In the genomic region with DNA sequence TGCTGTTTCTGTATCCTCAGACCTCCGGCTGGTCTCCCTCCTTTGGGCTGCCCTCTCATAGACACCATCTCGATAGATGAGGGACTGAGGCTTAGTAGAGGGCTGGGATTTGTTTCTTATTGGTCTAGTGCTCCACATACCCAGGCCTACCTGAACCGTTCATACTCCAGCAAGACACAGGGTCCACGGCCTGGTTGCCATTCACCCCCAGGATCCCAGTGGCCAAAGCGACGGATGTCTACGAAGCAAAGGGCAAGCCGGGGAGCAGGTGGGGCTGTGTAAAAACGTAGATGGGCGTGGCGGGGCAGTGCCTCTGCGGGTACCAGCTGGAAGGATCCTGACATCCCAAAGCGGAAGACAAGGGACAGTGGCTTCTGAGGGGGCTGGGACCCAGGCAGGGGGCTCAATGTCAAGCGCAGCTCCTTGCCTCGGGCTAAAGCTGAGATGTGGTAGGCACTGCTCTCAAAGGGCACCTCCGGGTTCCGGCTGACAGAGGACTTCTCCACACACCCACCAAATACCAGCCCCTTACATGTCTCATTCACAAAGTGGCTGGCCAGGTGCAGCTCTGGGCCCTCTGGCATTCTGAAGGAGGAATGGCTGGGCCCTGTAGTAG, we compare ENCODE assay signal across 10 mouse cellular contexts. TPM values are rescaled to one million over a fixed set of nuclear protein-coding genes. Genes with fewer than 3 reads are reported as not detected.
DNase-seq lines count a peak whose midpoint lies in the region; ATAC-seq and TF ChIP-seq lines count a peak whose summit lies in the region.
"Had no signal": no experiment of that assay in that cellular context is flagged by ENCODE, and none has a peak within 500 bp of the region (broad histone marks: within the 10 kb centered on the region; RNA-seq: fewer than 3 reads in every experiment).

No protein-coding gene starts in this region.

- DNase-seq in gastrocnemius, adult 2 months: peak; percentile 17
- no peak for DNase-seq in gastrocnemius, postnatal 25 days
- no peak for DNase-seq in limb, embryonic 10.5 days (ENCODE audit: low spot score)
- DNase-seq in liver, postnatal 0 days: no peak
- DNase-seq in layer of hippocampus, postnatal 25 days (ENCODE audit: extremely low spot score in 1 of 2, low spot score in 1 of 2): no peak
- DNase-seq: gastrocnemius, postnatal 10 days; kidney, adult 11 months had no signal

- intact Hi-C loops in gastrocnemius, adult 2 months (cut with DNase I): no loop called here

- peak overlapping the region; percentile 78; the same call in 1 of the 2 replicates for H3K4me3 ChIP-seq in gastrocnemius, adult 2 months
- peak overlapping the region; percentile 51; the same call in 1 of the 2 replicates for H3K4me3 ChIP-seq in limb, embryonic 12.5 days (replicated peaks)
- no peak overlapping the region for H3K4me3 ChIP-seq in limb, embryonic 10.5 days
- H3K4me3 ChIP-seq in cortical plate, adult 2 months (ENCODE audit: insufficient read depth, low read length): peak overlapping the region; percentile 80; the same call in 1 of the 2 replicates
- H3K4me3 ChIP-seq in liver, postnatal 0 days (ENCODE audit: low read depth, low read length): no peak overlapping the region

- H3K4me2 ChIP-seq in limb, embryonic 12.5 days: peak overlapping the region; percentile 66; the same call in 1 of the 2 replicates
- peak overlapping the region; percentile 85; the same call in 1 of the 2 replicates for H3K4me2 ChIP-seq in liver, postnatal 0 days (ENCODE audit: low read depth, low read length)

- no peak overlapping the region for H3K27ac ChIP-seq in gastrocnemius, adult 2 months
- no peak overlapping the region for H3K27ac ChIP-seq in limb, embryonic 12.5 days
- H3K27ac ChIP-seq in limb, embryonic 10.5 days: no peak overlapping the region
- no peak overlapping the region for H3K27ac ChIP-seq in cortical plate, adult 2 months (ENCODE audit: insufficient read depth, low read length)
- H3K27ac ChIP-seq in liver, postnatal 0 days (ENCODE audit: low read depth): no peak overlapping the region

- TF ChIP-seq POLR2A in cortical plate, adult 2 months (IDR thresholded peaks at IDR 0.05; ENCODE audit: extremely low read depth, insufficient read depth, low read length): no peak

- no peaks in the 10 kb centered on the region for H3K27me3 ChIP-seq in limb, embryonic 12.5 days
- H3K27me3 ChIP-seq in limb, embryonic 10.5 days (ENCODE audit: low read depth, poor library complexity, severe bottlenecking): no peaks in the 10 kb centered on the region
- H3K27me3 ChIP-seq in liver, postnatal 0 days (ENCODE audit: insufficient read depth, low read length): no peaks in the 10 kb centered on the region

- ATAC-seq in limb, embryonic 12.5 days (ENCODE audit: insufficient number of reproducible peaks, insufficient read depth, low FRiP score, low TSS enrichment, low read depth): no peak
- ATAC-seq in liver, postnatal 0 days: no peak
- no peak for ATAC-seq in megakaryocyte-erythroid progenitor cell, adult 5-6 weeks (replicated peaks; ENCODE audit: low FRiP score, low TSS enrichment, poor library complexity, severe bottlenecking)

- 86% methylated on average over 17 of the region's 17 CpGs for WGBS in limb, embryonic 12.5 days
- 90% methylated on average over 17 of the region's 17 CpGs for WGBS in limb, embryonic 10.5 days
- 83% methylated on average over 17 of the region's 17 CpGs for WGBS in liver, postnatal 0 days (ENCODE audit: insufficient replicate concordance)

- no peak for TF ChIP-seq CTCF in gastrocnemius, adult 2 months (IDR thresholded peaks at IDR 0.05)
- no peak for TF ChIP-seq CTCF in cortical plate, adult 2 months (IDR thresholded peaks at IDR 0.05; ENCODE audit: extremely low read depth, insufficient read depth, low read length)
- TF ChIP-seq CTCF in liver, postnatal 0 days (IDR thresholded peaks at IDR 0.05; ENCODE audit: low read depth): no peak

- no peak for TF ChIP-seq EP300 in liver, postnatal 0 days (IDR thresholded peaks at IDR 0.05; ENCODE audit: low read depth)

- H3K4me1 ChIP-seq in limb, embryonic 12.5 days (replicated peaks): peaks cover 18% of the 10 kb centered on the region
- H3K4me1 ChIP-seq in limb, embryonic 10.5 days: peaks cover 19% of the 10 kb centered on the region
- peaks cover 5% of the 10 kb centered on the region for H3K4me1 ChIP-seq in cortical plate, adult 2 months (ENCODE audit: control insufficient read depth, insufficient read depth, low read length)
- H3K4me1 ChIP-seq in liver, postnatal 0 days (ENCODE audit: insufficient read depth): peaks cover 10% of the 10 kb centered on the region

- peaks cover 34% of the 10 kb centered on the region for H3K36me3 ChIP-seq in limb, embryonic 12.5 days
- H3K36me3 ChIP-seq in limb, embryonic 10.5 days: peaks cover 26% of the 10 kb centered on the region
- H3K36me3 ChIP-seq in liver, postnatal 0 days (replicated peaks; ENCODE audit: insufficient read depth, low read length): peaks cover 3% of the 10 kb centered on the region; the same call in 1 of the 2 replicates

- no peaks in the 10 kb centered on the region for H3K9me3 ChIP-seq in limb, embryonic 12.5 days
- H3K9me3 ChIP-seq in limb, embryonic 10.5 days (replicated peaks): no peaks in the 10 kb centered on the region
- H3K9me3 ChIP-seq in liver, postnatal 0 days (ENCODE audit: low read length): no peaks in the 10 kb centered on the region

- no peak overlapping the region; the same call in 1 of the 2 replicates for H3K9ac ChIP-seq in limb, embryonic 12.5 days (replicated peaks)
- peak overlapping the region; percentile 67; the same call in 1 of the 2 replicates for H3K9ac ChIP-seq in liver, postnatal 0 days (replicated peaks)

RNA-seq across cellular contexts. Expression of gene Neil1, which starts 1.5 kb away (rescaled TPM):
- 1 to 10 TPM; 4.8 to 7.3 TPM for total RNA-seq in gastrocnemius, adult 2 months (2021)
- total RNA-seq in gastrocnemius, postnatal 25 days (2021): 1 to 10 TPM; 5.1 to 5.8 TPM
- polyA plus RNA-seq in limb, embryonic 12.5 days (2016; fragmentation: Nextera tagmentation; extraction: Ambion mirVana): 7.8 and 8.1 TPM in 2 replicates
- polyA plus RNA-seq in limb, embryonic 10.5 days (2016; fragmentation: Nextera tagmentation; extraction: Ambion mirVana): 6.1 and 6.9 TPM in 2 replicates
- polyA plus RNA-seq in cortical plate, adult 2 months (2012; rRNA removed): 15.3 and 16.7 TPM in 2 replicates
- polyA plus RNA-seq in liver, postnatal 0 days (2015; fragmentation: Nextera tagmentation; extraction: Ambion mirVana): 2.5 and 2.9 TPM in 2 replicates
- 1 to 10 TPM; 8.8 to 9.3 TPM for total RNA-seq in layer of hippocampus, postnatal 25 days (2021)
- total RNA-seq in megakaryocyte-erythroid progenitor cell, adult 5-6 weeks (2014; fragmentation: Nextera tagmentation): 12.2 and 12.5 TPM in 2 replicates
- total RNA-seq in megakaryocyte-erythroid progenitor cell, adult 5-6 weeks (2017): 2.8 and 3.5 TPM in 2 replicates

RNA-seq across cellular contexts. Expression of gene Commd4, which starts 11.6 kb away (rescaled TPM):
- 10 to 100 TPM; 26.3 to 27.1 TPM for total RNA-seq in gastrocnemius, adult 2 months (2021)
- 10 to 100 TPM; 19.3 to 25.9 TPM for total RNA-seq in gastrocnemius, postnatal 25 days (2021)
- 77.9 and 91.6 TPM in 2 replicates for polyA plus RNA-seq in limb, embryonic 12.5 days (2016; fragmentation: Nextera tagmentation; extraction: Ambion mirVana)
- 106 and 107 TPM in 2 replicates for polyA plus RNA-seq in limb, embryonic 10.5 days (2016; fragmentation: Nextera tagmentation; extraction: Ambion mirVana)
- 184 and 186 TPM in 2 replicates for polyA plus RNA-seq in cortical plate, adult 2 months (2012; rRNA removed)
- 45.4 and 48.2 TPM in 2 replicates for polyA plus RNA-seq in liver, postnatal 0 days (2015; fragmentation: Nextera tagmentation; extraction: Ambion mirVana)
- 10 to 100 TPM; 87.2 to 89.9 TPM for total RNA-seq in layer of hippocampus, postnatal 25 days (2021)
- total RNA-seq in megakaryocyte-erythroid progenitor cell, adult 5-6 weeks (2014; fragmentation: Nextera tagmentation): 103 and 234 TPM in 2 replicates
- 159 and 165 TPM in 2 replicates for total RNA-seq in megakaryocyte-erythroid progenitor cell, adult 5-6 weeks (2017)

RNA-seq across cellular contexts. Expression of gene Man2c1, which starts 16.1 kb away (rescaled TPM):
- total RNA-seq in gastrocnemius, adult 2 months (2021): 10 to 100 TPM; 30.9 to 35.6 TPM
- 10 to 100 TPM; 27.6 to 29.0 TPM for total RNA-seq in gastrocnemius, postnatal 25 days (2021)
- 70.7 and 70.8 TPM in 2 replicates for polyA plus RNA-seq in limb, embryonic 12.5 days (2016; fragmentation: Nextera tagmentation; extraction: Ambion mirVana)
- 62.2 and 72.1 TPM in 2 replicates for polyA plus RNA-seq in limb, embryonic 10.5 days (2016; fragmentation: Nextera tagmentation; extraction: Ambion mirVana)
- polyA plus RNA-seq in cortical plate, adult 2 months (2012; rRNA removed): 234 and 251 TPM in 2 replicates
- polyA plus RNA-seq in liver, postnatal 0 days (2015; fragmentation: Nextera tagmentation; extraction: Ambion mirVana): 18.2 and 18.5 TPM in 2 replicates
- 100 to 1,000 TPM; 109 to 160 TPM for total RNA-seq in layer of hippocampus, postnatal 25 days (2021)
- 83.6 and 95.2 TPM in 2 replicates for total RNA-seq in megakaryocyte-erythroid progenitor cell, adult 5-6 weeks (2014; fragmentation: Nextera tagmentation)
- total RNA-seq in megakaryocyte-erythroid progenitor cell, adult 5-6 weeks (2017): 38.8 and 64.8 TPM in 2 replicates

Comparison
In these comparisons a context has a peak if more than half of its experiments do, and no peak if none do; other contexts are left out.
1. H3K4me3 ChIP-seq: peak in gastrocnemius, adult 2 months (single experiment), limb, embryonic 12.5 days (single experiment) and cortical plate, adult 2 months (single experiment); none in limb, embryonic 10.5 days (single experiment) and liver, postnatal 0 days (single experiment).